Mouse (Mus musculus) olfactory bulb, adult 2 months (tissue): ENCODE measurements at regions not wholly inside any gene's neighbourhood (a gene's known extent, or its start where the extent isn't known, plus 50 kb on each side); places are given as distances from the start of the nearest gene placed in this dataset.

Experiments
- CTCF ChIP-seq: fragments of 200-500 bp; IDR thresholded peaks from 2 replicates; pipeline ENCODE4 v1.5.1; 2012; ENCODE audit warnings: low read depth, mild to moderate bottlenecking, low read length, moderate library complexity; ENCODE audit not compliant: insufficient read depth
- POLR2A ChIP-seq: fragments of 200-500 bp; IDR thresholded peaks from 2 replicates; pipeline ENCODE4 v1.6.1; 2012; ENCODE audit warnings: mild to moderate bottlenecking, low read depth, low read length, moderate library complexity; ENCODE audit not compliant: insufficient read depth

DNA sequence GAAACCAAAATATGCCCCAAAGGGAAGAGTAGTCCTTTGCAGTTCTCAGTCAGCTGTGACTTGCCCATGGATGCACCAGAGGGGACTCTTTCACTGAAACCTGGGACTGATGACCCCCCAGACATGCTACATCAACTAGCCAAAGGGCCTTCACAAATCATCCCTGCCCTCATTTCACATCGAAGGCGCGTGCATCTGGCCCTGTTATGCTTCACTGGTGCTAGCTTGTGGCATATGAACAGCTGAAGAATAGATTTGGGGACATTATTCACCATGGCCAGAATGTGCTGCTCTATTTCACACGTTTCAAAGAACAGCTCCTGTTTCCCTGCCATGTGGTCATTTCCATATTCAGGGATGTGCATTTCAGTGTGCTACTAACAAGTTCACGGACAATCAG lies 160.8 kb upstream of the Myo3a start:
- TF ChIP-seq CTCF (no peak), POLR2A (no peak)
